17 mouse cellular contexts compared by ENCODE assay signal in genomic region chr8:111543712-111544380, GRCm38 (mm10). TPM values are rescaled to one million over a fixed set of nuclear protein-coding genes. Genes with fewer than 3 reads are reported as not detected.
DNase-seq lines count a peak whose midpoint lies in the region; ATAC-seq and TF ChIP-seq lines count a peak whose summit lies in the region.
"Had no signal": no experiment of that assay in that cellular context is flagged by ENCODE, and none has a peak within 500 bp of the region (broad histone marks: within the 10 kb centered on the region; RNA-seq: fewer than 3 reads in every experiment).

No protein-coding gene starts in this region.

- no peak for TF ChIP-seq POLR2A in cerebellum, adult 2 months (IDR thresholded peaks at IDR 0.05; ENCODE audit: borderline replicate concordance, insufficient read depth, low read length)

- H3K27me3 ChIP-seq in midbrain, postnatal 0 days (ENCODE audit: insufficient read depth, low read length), result no peaks in the 10 kb centered on the region
- H3K27me3 ChIP-seq in midbrain, embryonic 13.5 days, result no peaks in the 10 kb centered on the region
- H3K27me3 ChIP-seq in heart, embryonic 16.5 days (ENCODE audit: control insufficient read depth, insufficient read depth, low read length), result no peaks in the 10 kb centered on the region
- H3K27me3 ChIP-seq in stomach, postnatal 0 days (ENCODE audit: control insufficient read depth, insufficient read depth, low read length), result no peaks in the 10 kb centered on the region
- no peaks in the 10 kb centered on the region for H3K27me3 ChIP-seq in forebrain, embryonic 10.5 days (ENCODE audit: poor library complexity, severe bottlenecking)
- H3K27me3 ChIP-seq in cerebellum, adult 2 months (ENCODE audit: control insufficient read depth, insufficient read depth, low read length), result no peaks in the 10 kb centered on the region
- H3K27me3 ChIP-seq: hindbrain, embryonic 13.5 days; limb, embryonic 15.5 days; midbrain, embryonic 15.5 days; neural tube, embryonic 12.5 days had no signal

- no peak for TF ChIP-seq EP300 in stomach, postnatal 0 days (optimal IDR thresholded peaks at IDR 0.05)

- no peak overlapping the region for H3K4me2 ChIP-seq in midbrain, postnatal 0 days (ENCODE audit: low read depth, low read length, poor library complexity, severe bottlenecking)
- no peak overlapping the region for H3K4me2 ChIP-seq in midbrain, embryonic 13.5 days (replicated peaks)
- no peak overlapping the region for H3K4me2 ChIP-seq in heart, embryonic 16.5 days (ENCODE audit: low read depth, low read length)
- H3K4me2 ChIP-seq in stomach, postnatal 0 days (replicated peaks; ENCODE audit: low read depth), result no peak overlapping the region
- H3K4me2 ChIP-seq: hindbrain, embryonic 13.5 days; limb, embryonic 15.5 days; midbrain, embryonic 15.5 days; neural tube, embryonic 12.5 days had no signal

- peaks cover 9% of the 10 kb centered on the region for H3K4me1 ChIP-seq in midbrain, postnatal 0 days (ENCODE audit: insufficient read depth, low read length)
- peaks cover 47% of the 10 kb centered on the region for H3K4me1 ChIP-seq in midbrain, embryonic 13.5 days (replicated peaks)
- H3K4me1 ChIP-seq in heart, embryonic 16.5 days (ENCODE audit: control insufficient read depth, insufficient read depth, low read length), result peaks cover 33% of the 10 kb centered on the region
- H3K4me1 ChIP-seq in stomach, postnatal 0 days (replicated peaks; ENCODE audit: control insufficient read depth, insufficient read depth), result no peaks in the 10 kb centered on the region
- peaks cover 25% of the 10 kb centered on the region for H3K4me1 ChIP-seq in forebrain, embryonic 10.5 days
- peaks cover 14% of the 10 kb centered on the region; the same call in 1 of the 2 replicates for H3K4me1 ChIP-seq in cerebellum, adult 2 months (ENCODE audit: control insufficient read depth, insufficient read depth, low read length)

- no peaks in the 10 kb centered on the region for H3K9me3 ChIP-seq in midbrain, postnatal 0 days (ENCODE audit: low read length)
- no peaks in the 10 kb centered on the region for H3K9me3 ChIP-seq in midbrain, embryonic 13.5 days
- no peaks in the 10 kb centered on the region for H3K9me3 ChIP-seq in heart, embryonic 16.5 days (replicated peaks; ENCODE audit: control insufficient read depth, low read length)
- H3K9me3 ChIP-seq in stomach, postnatal 0 days (ENCODE audit: control insufficient read depth, low read length), result no peaks in the 10 kb centered on the region
- H3K9me3 ChIP-seq in forebrain, embryonic 10.5 days, result peaks cover 8% of the 10 kb centered on the region; the same call in 1 of the 2 replicates
- H3K9me3 ChIP-seq: hindbrain, embryonic 13.5 days; limb, embryonic 15.5 days; midbrain, embryonic 15.5 days; neural tube, embryonic 12.5 days had no signal

- no peak for ATAC-seq in midbrain, postnatal 0 days (ENCODE audit: low FRiP score)
- no peak for ATAC-seq in midbrain, embryonic 13.5 days
- ATAC-seq in heart, embryonic 16.5 days (replicated peaks; ENCODE audit: extremely low read depth, insufficient read depth, low FRiP score), result peak; percentile 53; the same call in 1 of the 2 replicates
- no peak for ATAC-seq in stomach, postnatal 0 days (ENCODE audit: low FRiP score, low TSS enrichment)
- ATAC-seq: midbrain, embryonic 15.5 days had no signal

- no peak overlapping the region for H3K4me3 ChIP-seq in midbrain, postnatal 0 days (ENCODE audit: low read depth, low read length)
- H3K4me3 ChIP-seq in midbrain, embryonic 13.5 days (replicated peaks), result no peak overlapping the region
- no peak overlapping the region for H3K4me3 ChIP-seq in heart, embryonic 16.5 days (ENCODE audit: low read length)
- no peak overlapping the region for H3K4me3 ChIP-seq in stomach, postnatal 0 days (ENCODE audit: low read depth, low read length)
- no peak overlapping the region for H3K4me3 ChIP-seq in forebrain, embryonic 10.5 days
- no peak overlapping the region for H3K4me3 ChIP-seq in cerebellum, adult 2 months (replicated peaks; ENCODE audit: insufficient read depth, low read depth, low read length)
- H3K4me3 ChIP-seq: erythroblast, embryonic 14.5 days; hindbrain, embryonic 13.5 days; limb, embryonic 15.5 days; midbrain, embryonic 15.5 days; neural tube, embryonic 12.5 days had no signal

- H3K27ac ChIP-seq in midbrain, postnatal 0 days (ENCODE audit: low read depth, low read length), result no peak overlapping the region
- H3K27ac ChIP-seq in midbrain, embryonic 13.5 days, result no peak overlapping the region
- peak overlapping the region; percentile 54 for H3K27ac ChIP-seq in heart, embryonic 16.5 days (ENCODE audit: low read length)
- H3K27ac ChIP-seq in stomach, postnatal 0 days (replicated peaks), result no peak overlapping the region
- no peak overlapping the region for H3K27ac ChIP-seq in forebrain, embryonic 10.5 days
- H3K27ac ChIP-seq in cerebellum, adult 2 months (ENCODE audit: insufficient read depth, low read length), result no peak overlapping the region
- H3K27ac ChIP-seq: hindbrain, embryonic 13.5 days; limb, embryonic 15.5 days; midbrain, embryonic 15.5 days; neural tube, embryonic 12.5 days had no signal

- peak; percentile 34 for TF ChIP-seq CTCF in midbrain, postnatal 0 days (IDR thresholded peaks at IDR 0.05)
- TF ChIP-seq CTCF in stomach, postnatal 0 days (IDR thresholded peaks at IDR 0.05; ENCODE audit: low read depth), result peak; percentile 38
- TF ChIP-seq CTCF in cerebellum, adult 2 months (IDR thresholded peaks at IDR 0.05; ENCODE audit: borderline replicate concordance, insufficient read depth, low read depth, low read length), result no peak

- intact Hi-C loops in heart, postnatal 36 days (cut with DNase I), result no loop called here

- H3K36me3 ChIP-seq in midbrain, postnatal 0 days (ENCODE audit: insufficient read depth, low read length), result no peaks in the 10 kb centered on the region
- H3K36me3 ChIP-seq in midbrain, embryonic 13.5 days, result no peaks in the 10 kb centered on the region
- no peaks in the 10 kb centered on the region for H3K36me3 ChIP-seq in heart, embryonic 16.5 days (ENCODE audit: control insufficient read depth, insufficient read depth)
- no peaks in the 10 kb centered on the region for H3K36me3 ChIP-seq in stomach, postnatal 0 days (ENCODE audit: control insufficient read depth, insufficient read depth, low read length)
- H3K36me3 ChIP-seq in forebrain, embryonic 10.5 days (replicated peaks), result peaks cover 71% of the 10 kb centered on the region
- H3K36me3 ChIP-seq: midbrain, embryonic 15.5 days had no signal

- H3K9ac ChIP-seq in midbrain, postnatal 0 days (replicated peaks; ENCODE audit: low read length, poor library complexity, severe bottlenecking), result no peak overlapping the region
- no peak overlapping the region for H3K9ac ChIP-seq in midbrain, embryonic 13.5 days (replicated peaks)
- no peak overlapping the region for H3K9ac ChIP-seq in heart, embryonic 16.5 days (ENCODE audit: low read length)
- no peak overlapping the region for H3K9ac ChIP-seq in stomach, postnatal 0 days (ENCODE audit: low read length)
- H3K9ac ChIP-seq: hindbrain, embryonic 13.5 days; limb, embryonic 15.5 days; midbrain, embryonic 15.5 days; neural tube, embryonic 12.5 days had no signal

- DNase-seq in heart, adult 11 months, result peak; percentile 94
- DNase-seq in heart, postnatal 36 days, result no peak
- DNase-seq in midbrain, postnatal 0 days (ENCODE audit: low spot score), result no peak
- DNase-seq in stomach, postnatal 0 days (ENCODE audit: low spot score), result no peak
- no peak for DNase-seq in forebrain, embryonic 10.5 days (ENCODE audit: extremely low spot score, low spot score)
- DNase-seq in cerebellum, adult 2 months, result no peak
- DNase-seq: adrenal gland, postnatal 36 days; cerebellum, adult 11 months; kidney, adult 18-20 months; lung, postnatal 4 days had no signal

- WGBS in midbrain, postnatal 0 days, result 93% methylated on average over 9 of the region's 9 CpGs
- 96% methylated on average over 9 of the region's 9 CpGs for WGBS in midbrain, embryonic 13.5 days
- WGBS in heart, embryonic 16.5 days, result 69% methylated on average over 9 of the region's 9 CpGs
- WGBS in stomach, postnatal 0 days, result 91% methylated on average over 9 of the region's 9 CpGs
- WGBS in forebrain, embryonic 10.5 days, result 93% methylated on average over 9 of the region's 9 CpGs
- 92% methylated on average over 9 of the region's 9 CpGs for WGBS in cerebellum, adult 2 months

RNA-seq across cellular contexts. Expression of gene Znrf1, which starts 7.9 kb away (rescaled TPM):
- 10 to 100 TPM; 56.4 to 59.3 TPM for total RNA-seq in heart, postnatal 36 days (2021)
- total RNA-seq in midbrain, postnatal 0 days (2014; rRNA removed), result 229 and 234 TPM in 2 replicates
- polyA plus RNA-seq in midbrain, postnatal 0 days (2015; fragmentation: Nextera tagmentation; extraction: Ambion mirVana), result 87.8 and 96.5 TPM in 2 replicates
- polyA plus RNA-seq in midbrain, embryonic 13.5 days (2015; fragmentation: Nextera tagmentation; extraction: Ambion mirVana), result 62.4 and 80.7 TPM in 2 replicates
- 19.7 and 20.8 TPM in 2 replicates for polyA plus RNA-seq in heart, embryonic 16.5 days (2015; fragmentation: Nextera tagmentation; extraction: Ambion mirVana)
- polyA plus RNA-seq in stomach, postnatal 0 days (2015; fragmentation: Nextera tagmentation; extraction: Ambion mirVana), result 14.8 and 19.2 TPM in 2 replicates
- 22.8 and 25.3 TPM in 2 replicates for polyA plus RNA-seq in forebrain, embryonic 10.5 days (2016; fragmentation: Nextera tagmentation; extraction: Ambion mirVana)
- 111 and 116 TPM in 2 replicates for polyA plus RNA-seq in cerebellum, adult 2 months (2012; rRNA removed)

RNA-seq across cellular contexts. Expression of gene Wdr59, which starts 22.0 kb away (rescaled TPM):
- total RNA-seq in heart, postnatal 36 days (2021), result 1 to 10 TPM; 7.4 to 8.5 TPM
- 11.6 and 17.1 TPM in 2 replicates for total RNA-seq in midbrain, postnatal 0 days (2014; rRNA removed)
- polyA plus RNA-seq in midbrain, postnatal 0 days (2015; fragmentation: Nextera tagmentation; extraction: Ambion mirVana), result 5.6 and 6.6 TPM in 2 replicates
- 6.7 TPM in 2 replicates for polyA plus RNA-seq in midbrain, embryonic 13.5 days (2015; fragmentation: Nextera tagmentation; extraction: Ambion mirVana)
- 4.2 and 4.6 TPM in 2 replicates for polyA plus RNA-seq in heart, embryonic 16.5 days (2015; fragmentation: Nextera tagmentation; extraction: Ambion mirVana)
- 2.0 and 2.2 TPM in 2 replicates for polyA plus RNA-seq in stomach, postnatal 0 days (2015; fragmentation: Nextera tagmentation; extraction: Ambion mirVana)
- polyA plus RNA-seq in forebrain, embryonic 10.5 days (2016; fragmentation: Nextera tagmentation; extraction: Ambion mirVana), result 5.0 and 5.7 TPM in 2 replicates
- polyA plus RNA-seq in cerebellum, adult 2 months (2012; rRNA removed), result 16.0 TPM in 2 replicates
